Mouse (Mus musculus) MEL (cell line): ENCODE measurements around the gene Tead1. TPM values are rescaled to one million over a fixed set of nuclear protein-coding genes. Genes with fewer than 3 reads are reported as not detected.

ENCODE experiments used
- DNase-seq: peaks from one replicate; pipeline ENCODE4 v3.0.0; 2011; ENCODE audit warnings: low read depth, low spot score
- H3K27ac ChIP-seq: 2 replicates; pipeline ENCODE4 v1.5.1; 2012; ENCODE audit warnings: low read depth, mild to moderate bottlenecking, control low read depth, low read length, moderate library complexity; ENCODE audit not compliant: control insufficient read depth
- H3K27me3 ChIP-seq, 2 experiments: fragments of 150-350 bp in 1 of 2; sonication (generic) in 1 of 2; 2 replicates each; pipeline ENCODE4 v1.6.1; 2012; ENCODE audit warnings: low read length in 2 of 2, mild to moderate bottlenecking in 2 of 2, improper control_type of control experiment in 1 of 2, moderate library complexity in 1 of 2; ENCODE audit not compliant: insufficient read depth in 2 of 2, control insufficient read depth in 1 of 2
- H3K36me3 ChIP-seq, 2 experiments: 2 replicates each; pipeline ENCODE4 v1.6.1; 2012 to 2014; ENCODE audit warnings: low read length in 2 of 2, improper control_type of control experiment in 1 of 2, inconsistent platforms in 1 of 2, mild to moderate bottlenecking in 1 of 2; ENCODE audit not compliant: insufficient read depth in 2 of 2, control insufficient read depth in 1 of 2
- H3K4me1 ChIP-seq, 2 experiments: fragments of 150-350 bp in 1 of 2; sonication (generic) in 1 of 2; 2 replicates each; pipeline ENCODE4 v1.6.1; 2012; ENCODE audit warnings: low read length in 2 of 2, improper control_type of control experiment in 1 of 2, mild to moderate bottlenecking in 1 of 2; ENCODE audit not compliant: insufficient read depth in 2 of 2, control insufficient read depth in 1 of 2
- H3K4me3 ChIP-seq, 2 experiments: fragments of 150-350 bp in 1 of 2; sonication (generic) in 1 of 2; 2 replicates each; pipeline ENCODE4 v1.5.1; 2012; ENCODE audit warnings: low read depth in 2 of 2, low read length in 2 of 2, mild to moderate bottlenecking in 2 of 2, moderate library complexity in 2 of 2, control low read depth in 1 of 2, improper control_type of control experiment in 1 of 2; ENCODE audit not compliant: control insufficient read depth in 1 of 2, insufficient read depth in 1 of 2
- H3K79me2 ChIP-seq: 2 replicates; pipeline ENCODE4 v1.6.1; 2012; ENCODE audit warnings: mild to moderate bottlenecking, low read length, moderate library complexity; ENCODE audit not compliant: control insufficient read depth, poor library complexity, insufficient read depth
- H3K9ac ChIP-seq: 2 replicates; pipeline ENCODE4 v1.6.1; 2012; ENCODE audit warnings: low read depth, mild to moderate bottlenecking, control low read depth, low read length, moderate library complexity; ENCODE audit not compliant: control insufficient read depth, poor library complexity, severe bottlenecking
- H3K9me3 ChIP-seq: fragments of 150-350 bp; sonication (generic); replicated peaks from 2 replicates; pipeline ENCODE4 v1.6.1; 2012; ENCODE audit warnings: mild to moderate bottlenecking, low read length, improper control_type of control experiment, moderate library complexity; ENCODE audit not compliant: insufficient read depth
- EP300 ChIP-seq, 2 experiments: IDR thresholded peaks; 2 replicates each; pipeline ENCODE4 v1.6.1; 2011; ENCODE audit warnings: improper control_type of control experiment in 2 of 2, low read length in 2 of 2, low read depth in 1 of 2, mild to moderate bottlenecking in 1 of 2
- GABPA ChIP-seq: IDR thresholded peaks from 2 replicates; pipeline ENCODE4 v1.6.1; 2012; ENCODE audit warnings: low read depth, mild to moderate bottlenecking, inconsistent platforms, low read length, improper control_type of control experiment, moderate library complexity
- HCFC1 ChIP-seq: IDR thresholded peaks from 2 replicates; pipeline ENCODE4 v1.6.1; 2012; ENCODE audit warnings: low read depth, mild to moderate bottlenecking, inconsistent platforms, low read length, improper control_type of control experiment, moderate library complexity
- JUND ChIP-seq: IDR thresholded peaks from 2 replicates; pipeline ENCODE4 v1.6.1; 2011; ENCODE audit warnings: low read depth, mild to moderate bottlenecking, improper control_type of control experiment, low read length
- KAT2A ChIP-seq: conservative IDR thresholded peaks from 2 replicates; pipeline ENCODE4 v1.6.1; 2012; ENCODE audit warnings: low read depth, low read length, improper control_type of control experiment, inconsistent platforms
- MAZ ChIP-seq: IDR thresholded peaks from 2 replicates; pipeline ENCODE4 v1.6.1; 2012; ENCODE audit warnings: low read depth, mild to moderate bottlenecking, inconsistent platforms, low read length, improper control_type of control experiment
- MEF2A ChIP-seq: IDR thresholded peaks from 2 replicates; pipeline ENCODE4 v1.6.1; 2014; ENCODE audit warnings: low read depth, mild to moderate bottlenecking, inconsistent platforms, low read length, improper control_type of control experiment; ENCODE audit not compliant: poor library complexity, insufficient replicate concordance, severe bottlenecking; ENCODE audit errors: extremely low read depth
- MYB ChIP-seq: IDR thresholded peaks from 2 replicates; pipeline ENCODE4 v1.6.1; 2011; ENCODE audit warnings: mild to moderate bottlenecking, low read depth, low read length, improper control_type of control experiment
- MYC ChIP-seq: IDR thresholded peaks from 2 replicates; pipeline ENCODE4 v1.6.1; 2011; ENCODE audit warnings: low read depth, mild to moderate bottlenecking, low read length, improper control_type of control experiment, moderate library complexity
- NRF1 ChIP-seq: IDR thresholded peaks from 2 replicates; pipeline ENCODE4 v1.6.1; 2014; ENCODE audit warnings: low read depth, mild to moderate bottlenecking, inconsistent platforms, low read length, improper control_type of control experiment, moderate library complexity; ENCODE audit not compliant: poor library complexity, insufficient read depth, severe bottlenecking
- POLR2AphosphoS2 ChIP-seq: IDR thresholded peaks from 2 replicates; pipeline ENCODE4 v1.6.1; 2011; ENCODE audit warnings: low read length, improper control_type of control experiment
- RAD21 ChIP-seq: IDR thresholded peaks from 2 replicates; pipeline ENCODE4 v1.6.1; 2011; ENCODE audit warnings: mild to moderate bottlenecking, low read depth, low read length, improper control_type of control experiment
- SIN3A ChIP-seq: IDR thresholded peaks from 2 replicates; pipeline ENCODE4 v1.6.1; 2012; ENCODE audit warnings: low read length, improper control_type of control experiment, inconsistent platforms
- TCF12 ChIP-seq: IDR thresholded peaks from 2 replicates; pipeline ENCODE4 v1.6.1; 2014; ENCODE audit warnings: low read depth, mild to moderate bottlenecking, inconsistent platforms, low read length, improper control_type of control experiment, moderate library complexity
- UBTF ChIP-seq: IDR thresholded peaks from 2 replicates; pipeline ENCODE4 v1.6.1; 2012; ENCODE audit warnings: low read depth, mild to moderate bottlenecking, inconsistent platforms, low read length, improper control_type of control experiment, moderate library complexity, borderline replicate concordance; ENCODE audit not compliant: insufficient read depth
- USF2 ChIP-seq, 2 experiments: IDR thresholded peaks; 2 replicates each; pipeline ENCODE4 v1.6.1; 2011 to 2012; ENCODE audit warnings: improper control_type of control experiment in 2 of 2, low read length in 2 of 2, borderline replicate concordance in 1 of 2, inconsistent platforms in 1 of 2, low read depth in 1 of 2, mild to moderate bottlenecking in 1 of 2; ENCODE audit not compliant: insufficient read depth in 1 of 2
- ZC3H11A ChIP-seq: IDR thresholded peaks from 2 replicates; pipeline ENCODE4 v1.6.1; 2012; ENCODE audit warnings: low read depth, mild to moderate bottlenecking, inconsistent platforms, low read length, improper control_type of control experiment
- ZKSCAN1 ChIP-seq: IDR thresholded peaks from 2 replicates; pipeline ENCODE4 v1.6.1; 2012; ENCODE audit warnings: low read depth, mild to moderate bottlenecking, inconsistent platforms, low read length, improper control_type of control experiment, moderate library complexity
- ZNF384 ChIP-seq: IDR thresholded peaks from 2 replicates; pipeline ENCODE4 v1.6.1; 2012; ENCODE audit warnings: low read depth, mild to moderate bottlenecking, inconsistent platforms, low read length, improper control_type of control experiment
- polyA plus RNA-seq, 2 experiments: library from polyadenylated mRNA; stranded (reverse) in 1 of 2; unstranded in 1 of 2; fragments of >175 nt in 1 of 2; fragments of >200 nt in 1 of 2; gene quantifications; 2 replicates each; pipeline versions ENCODE4 v1.2.1 to v1.2.4; 2012; ENCODE audit warnings: low replicate concordance in 2 of 2, low read depth in 1 of 2; ENCODE audit not compliant: insufficient read length in 2 of 2, insufficient read depth in 1 of 2, missing spikeins in 1 of 2
- total RNA-seq: library from RNA; depleted of rRNA; stranded (reverse); fragments of 300-350 nt; gene quantifications from 2 replicates; pipeline ENCODE4 v1.2.3, GENCODE M21; 2012

The Tead1 gene
- total and polyA plus RNA-seq, 3 experiments: not detected

DNA sequence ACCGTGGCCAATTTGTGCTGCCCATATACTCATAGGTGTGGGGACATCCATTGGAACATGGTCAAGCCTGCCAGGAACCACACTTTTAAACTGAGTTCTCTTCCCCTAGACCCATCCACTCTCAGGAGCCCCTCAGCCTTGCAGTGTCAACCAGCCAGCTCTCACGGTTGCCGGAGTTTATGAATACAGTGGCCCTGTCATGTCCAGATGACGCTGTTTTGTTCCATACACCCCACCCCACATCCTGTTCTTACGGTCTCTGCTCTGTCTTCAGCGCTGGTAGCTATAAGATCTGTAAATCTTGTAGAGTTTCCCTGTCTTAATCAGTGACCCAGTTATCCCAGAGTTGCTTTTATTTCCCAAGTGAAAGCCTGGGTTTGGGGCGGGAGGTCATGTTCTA, 222.6 kb downstream of the Tead1 start:
- H3K9ac ChIP-seq: no peak overlapping the region
- no peak overlapping the region for H3K27ac ChIP-seq
- no peak for DNase-seq
- no peaks in the 10 kb centered on the region for H3K9me3 ChIP-seq
- no peak overlapping the region for H3K4me3 ChIP-seq
- no peaks in the 10 kb centered on the region for H3K79me2 ChIP-seq
- no peaks in the 10 kb centered on the region for H3K4me1 ChIP-seq
- no peak for TF ChIP-seq MAZ
- TF ChIP-seq ZC3H11A: no peak
- no peak for TF ChIP-seq ZKSCAN1
- H3K36me3 ChIP-seq: no peaks in the 10 kb centered on the region
- no peaks in the 10 kb centered on the region for H3K27me3 ChIP-seq

DNA sequence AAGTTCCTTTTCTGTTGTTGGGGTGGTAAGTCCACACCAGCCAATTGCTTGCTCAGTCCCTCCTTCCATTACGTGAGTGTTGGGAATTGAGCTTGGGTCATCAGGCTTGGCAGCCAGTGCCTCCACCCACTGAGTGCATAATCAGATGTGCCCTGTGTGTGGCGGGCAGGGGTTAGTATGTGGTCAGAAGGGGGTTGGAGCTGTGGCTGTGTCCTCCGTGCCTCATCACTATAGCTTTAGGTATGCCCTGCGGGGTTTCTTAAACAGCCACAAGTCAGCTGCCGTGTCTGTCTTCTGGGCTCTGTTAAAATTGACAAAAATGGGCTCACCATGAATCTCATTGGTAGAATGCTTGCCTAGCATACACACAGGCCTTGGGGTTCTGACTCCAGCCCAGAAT, 227.7 kb downstream of the Tead1 start:
- no peak overlapping the region for H3K4me3 ChIP-seq
- no peak overlapping the region for H3K27ac ChIP-seq
- no peaks in the 10 kb centered on the region for H3K36me3 ChIP-seq
- DNase-seq: no peak
- H3K9ac ChIP-seq: no peak overlapping the region
- no peaks in the 10 kb centered on the region for H3K27me3 ChIP-seq
- no peaks in the 10 kb centered on the region for H3K79me2 ChIP-seq
- H3K9me3 ChIP-seq: no peaks in the 10 kb centered on the region
- TF ChIP-seq POLR2AphosphoS2: no peak
- TF ChIP-seq USF2 (IDR thresholded peaks at IDR 0.05; ENCODE audit: borderline replicate concordance in 1 of 2, insufficient read depth in 1 of 2, low read depth in 1 of 2, low read length in 2 of 2): no peak
- TF ChIP-seq UBTF: no peak
- no peaks in the 10 kb centered on the region for H3K4me1 ChIP-seq

DNA sequence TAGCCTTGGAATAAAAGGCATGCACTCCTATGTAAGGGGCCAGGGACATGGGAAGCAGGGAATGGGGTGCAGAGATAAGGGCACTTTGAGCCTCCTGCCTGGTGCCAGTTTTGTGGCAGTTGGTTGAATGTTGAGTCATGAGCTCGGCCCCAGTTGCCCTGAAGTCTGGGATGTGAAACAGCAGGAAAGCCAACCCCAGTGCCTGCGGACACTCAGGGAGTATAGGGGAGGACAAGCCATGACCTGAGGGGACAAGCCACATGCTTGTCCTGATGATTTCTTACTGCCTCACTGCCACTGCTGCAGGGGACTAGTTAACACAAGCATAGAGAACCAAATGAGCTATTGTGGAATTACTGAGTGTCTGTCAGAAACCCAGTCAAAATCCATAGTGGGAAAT, 228.3 kb downstream of the Tead1 start:
- no peak overlapping the region for H3K27ac ChIP-seq
- TF ChIP-seq USF2 (IDR thresholded peaks at IDR 0.05; ENCODE audit: borderline replicate concordance in 1 of 2, insufficient read depth in 1 of 2, low read depth in 1 of 2, low read length in 2 of 2): no peak

GRCm38 (mm10) chr7:112909164-112909563, 230.0 kb downstream of the Tead1 start:
- DNase-seq: no peak
- H3K27ac ChIP-seq: no peak overlapping the region
- H3K27me3 ChIP-seq: no peaks in the 10 kb centered on the region
- TF ChIP-seq ZC3H11A (no peak), ZNF384 (no peak), TCF12 (no peak), POLR2AphosphoS2 (no peak), NRF1 (no peak), JUND (no peak), MYB (no peak), HCFC1 (no peak), USF2 (IDR thresholded peaks at IDR 0.05; ENCODE audit: borderline replicate concordance in 1 of 2, insufficient read depth in 1 of 2, low read depth in 1 of 2, low read length in 2 of 2) (no peak), EP300 (IDR thresholded peaks at IDR 0.05; ENCODE audit: low read depth in 1 of 2, low read length in 2 of 2) (no peak), RAD21 (no peak), GABPA (no peak), SIN3A (no peak), KAT2A (no peak), MYC (no peak), MEF2A (no peak)

More for the DNA sequence above, 228.3 kb downstream of the Tead1 start:
- no peaks in the 10 kb centered on the region for H3K79me2 ChIP-seq
- H3K4me1 ChIP-seq: no peaks in the 10 kb centered on the region
- H3K36me3 ChIP-seq: no peaks in the 10 kb centered on the region
- H3K9me3 ChIP-seq: no peaks in the 10 kb centered on the region
- no peaks in the 10 kb centered on the region for H3K27me3 ChIP-seq
- no peak for DNase-seq
- no peak overlapping the region for H3K9ac ChIP-seq
- H3K4me3 ChIP-seq: no peak overlapping the region

More at GRCm38 (mm10) chr7:112909164-112909563, 230.0 kb downstream of the Tead1 start:
- H3K36me3 ChIP-seq: no peaks in the 10 kb centered on the region
- no peaks in the 10 kb centered on the region for H3K9me3 ChIP-seq
- H3K4me3 ChIP-seq: no peak overlapping the region
- no peak overlapping the region for H3K9ac ChIP-seq
- H3K79me2 ChIP-seq: no peaks in the 10 kb centered on the region
- no peaks in the 10 kb centered on the region for H3K4me1 ChIP-seq
